In the genomic region with DNA sequence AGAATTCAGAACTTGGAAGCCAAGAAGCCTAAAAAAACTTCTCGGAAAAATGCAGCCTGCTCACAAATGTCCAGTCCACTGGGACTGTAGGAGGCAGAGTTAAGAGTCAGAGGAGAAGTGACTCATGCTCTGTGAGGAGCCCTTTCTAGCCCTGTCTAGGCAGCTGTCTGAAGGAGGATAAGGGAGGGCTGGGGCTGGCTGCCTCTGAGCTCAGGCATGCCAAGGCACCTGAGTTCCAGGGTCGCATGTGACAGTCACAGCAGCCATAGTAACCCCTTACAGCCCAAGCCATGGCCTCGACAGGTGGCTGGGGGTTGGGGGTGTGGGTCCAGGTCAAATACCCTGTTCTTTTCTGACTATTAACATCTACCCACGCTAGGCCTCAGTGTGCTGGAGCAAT, we compare ENCODE assay signal across 10 mouse cellular contexts. TPM values are rescaled to one million over a fixed set of nuclear protein-coding genes. Genes with fewer than 3 reads are reported as not detected.
DNase-seq lines count a peak whose midpoint lies in the region; ATAC-seq and TF ChIP-seq lines count a peak whose summit lies in the region.
"Had no signal": no experiment of that assay in that cellular context is flagged by ENCODE, and none has a peak within 500 bp of the region (broad histone marks: within the 10 kb centered on the region; RNA-seq: fewer than 3 reads in every experiment).

No protein-coding gene starts in this region.

- H3K9ac ChIP-seq in lung, embryonic 14.5 days = no peak overlapping the region
- no peak overlapping the region for H3K9ac ChIP-seq in forebrain, embryonic 12.5 days
- H3K9ac ChIP-seq: embryonic facial prominence, embryonic 15.5 days; neural tube, embryonic 12.5 days had no signal

- H3K4me1 ChIP-seq in lung, embryonic 14.5 days (ENCODE audit: insufficient read depth) = no peaks in the 10 kb centered on the region
- no peaks in the 10 kb centered on the region for H3K4me1 ChIP-seq in forebrain, embryonic 12.5 days
- H3K4me1 ChIP-seq: neural tube, embryonic 12.5 days had no signal

- H3K36me3 ChIP-seq in lung, embryonic 14.5 days (ENCODE audit: insufficient read depth) = peaks cover 60% of the 10 kb centered on the region
- peaks cover 9% of the 10 kb centered on the region for H3K36me3 ChIP-seq in forebrain, embryonic 12.5 days (replicated peaks)

- 0 out of 2 replicates have a peak, but pooled peaks have one; percentile 2 for TF ChIP-seq CTCF in gastrocnemius, adult 2 months (IDR thresholded peaks at IDR 0.05)
- TF ChIP-seq CTCF in lung, embryonic 14.5 days (IDR thresholded peaks at IDR 0.05; ENCODE audit: low read depth) = no peak

- H3K27ac ChIP-seq in gastrocnemius, adult 2 months = peak overlapping the region; percentile 85
- no peak overlapping the region for H3K27ac ChIP-seq in lung, embryonic 14.5 days (ENCODE audit: low read depth)
- no peak overlapping the region for H3K27ac ChIP-seq in forebrain, embryonic 12.5 days
- H3K27ac ChIP-seq: embryonic facial prominence, embryonic 15.5 days; neural tube, embryonic 12.5 days had no signal

- no peak overlapping the region for H3K4me2 ChIP-seq in lung, embryonic 14.5 days
- no peak overlapping the region for H3K4me2 ChIP-seq in forebrain, embryonic 12.5 days
- H3K4me2 ChIP-seq: embryonic facial prominence, embryonic 15.5 days; neural tube, embryonic 12.5 days had no signal

- intact Hi-C loops in gastrocnemius, adult 2 months (cut with DNase I) = loop anchor here (5.0 kb wide), 1 partner anchor 68 kb away; a partner anchor contains a TSS

- ATAC-seq in lung, embryonic 14.5 days (ENCODE audit: insufficient read depth) = peak; percentile 47; the same call in 1 of the 2 replicates
- no peak for ATAC-seq in erythroid progenitor cell, adult 5-6 weeks (replicated peaks; ENCODE audit: low FRiP score, poor library complexity, severe bottlenecking)
- no peak for ATAC-seq in forebrain, embryonic 12.5 days (ENCODE audit: low FRiP score)

- peak; percentile 13 to 19 for DNase-seq in kidney, postnatal 36 days
- DNase-seq in kidney, postnatal 25 days = no peak
- peak; percentile 74 for DNase-seq in Muller cell, postnatal 12 days (ENCODE audit: inconsistent ontology term)
- peak; percentile 73 for DNase-seq in gastrocnemius, adult 2 months
- DNase-seq in lung, embryonic 14.5 days = no peak
- no peak for DNase-seq in embryo, embryonic 11 days

- no peaks in the 10 kb centered on the region for H3K9me3 ChIP-seq in lung, embryonic 14.5 days (ENCODE audit: low read depth, low read length)
- no peaks in the 10 kb centered on the region for H3K9me3 ChIP-seq in forebrain, embryonic 12.5 days
- H3K9me3 ChIP-seq: embryonic facial prominence, embryonic 15.5 days; neural tube, embryonic 12.5 days had no signal

- 59% methylated on average over 4 of the region's 4 CpGs for WGBS in lung, embryonic 14.5 days
- WGBS in forebrain, embryonic 12.5 days = 85% methylated on average over 4 of the region's 4 CpGs

- no peaks in the 10 kb centered on the region for H3K27me3 ChIP-seq in lung, embryonic 14.5 days (ENCODE audit: insufficient read depth, low read length)
- H3K27me3 ChIP-seq in forebrain, embryonic 12.5 days = no peaks in the 10 kb centered on the region
- H3K27me3 ChIP-seq: embryonic facial prominence, embryonic 15.5 days; neural tube, embryonic 12.5 days had no signal

- H3K4me3 ChIP-seq in gastrocnemius, adult 2 months = no peak overlapping the region
- no peak overlapping the region for H3K4me3 ChIP-seq in lung, embryonic 14.5 days (ENCODE audit: low read depth, low read length)
- no peak overlapping the region for H3K4me3 ChIP-seq in forebrain, embryonic 12.5 days (replicated peaks)
- H3K4me3 ChIP-seq: embryonic facial prominence, embryonic 15.5 days; neural tube, embryonic 12.5 days had no signal

RNA-seq across cellular contexts. Expression of a gene that starts 57.5 kb away (rescaled TPM):
- total RNA-seq in gastrocnemius, adult 2 months (2021) = under 1 TPM; 0.18 to 0.50 TPM
- polyA plus RNA-seq in lung, embryonic 14.5 days (2014; fragmentation: Nextera tagmentation; extraction: Ambion mirVana) = 2.3 and 3.0 TPM in 2 replicates
- not detected in 2 replicates for total RNA-seq in erythroid progenitor cell, adult 5-6 weeks (2015; ENCODE audit: low replicate concordance)
- total RNA-seq in erythroid progenitor cell, adult 5-6 weeks (2017; ENCODE audit: low replicate concordance) = not detected in 2 replicates
- 2.0 and 2.9 TPM in 2 replicates for polyA plus RNA-seq in forebrain, embryonic 12.5 days (2016; fragmentation: Nextera tagmentation; extraction: Ambion mirVana)

Comparison
In these comparisons a context has a peak if more than half of its experiments do, and no peak if none do; other contexts are left out.
1. DNase-seq: peak in kidney, postnatal 36 days (2 of 2), Muller cell, postnatal 12 days (single experiment) and gastrocnemius, adult 2 months (single experiment); none in kidney, postnatal 25 days (0 of 2), lung, embryonic 14.5 days (single experiment) and embryo, embryonic 11 days (single experiment).